Mouse (Mus musculus): ENCODE measurements around the gene Mtch1. TPM values are rescaled to one million over a fixed set of nuclear protein-coding genes. Genes with fewer than 3 reads are reported as not detected.
A peak's percentile ranks its signal among the peaks of the same experiment; 100 is the strongest.

Mtch1 gene
- total and polyA plus RNA-seq, 3 experiments, result 143 to 233 (median 147) TPM

- peak; percentile 33 for DNase-seq (ENCODE audit: low read depth, low spot score)
- Histone ChIP-seq H3K4me1 (ENCODE audit: control insufficient read depth in 1 of 2, insufficient read depth in 2 of 2, low read length in 2 of 2) (peaks cover 0 to 2% of the 10 kb centered on the region in 2 experiments; a peak in 1 of 4 replicates), H3K9me3 (replicated peaks; ENCODE audit: insufficient read depth, low read length) (no peaks in the 10 kb centered on the region), H3K27ac (ENCODE audit: control insufficient read depth, low read depth, low read length) (no peak overlapping the region), H3K4me3 (ENCODE audit: control insufficient read depth in 1 of 2, insufficient read depth in 1 of 2, low read depth in 2 of 2, low read length in 2 of 2) (no peak overlapping the region), H3K36me3 (ENCODE audit: control insufficient read depth in 1 of 2, insufficient read depth in 2 of 2, low read length in 2 of 2) (peaks cover 3 to 6% of the 10 kb centered on the region in 2 experiments; a peak in 3 of 4 replicates), H3K79me2 (ENCODE audit: control insufficient read depth, insufficient read depth, low read length, poor library complexity) (no peaks in the 10 kb centered on the region), H3K9ac (ENCODE audit: control insufficient read depth, low read depth, low read length, poor library complexity, severe bottlenecking) (no peak overlapping the region), H3K27me3 (ENCODE audit: control insufficient read depth in 1 of 2, insufficient read depth in 2 of 2, low read length in 2 of 2) (no peaks in the 10 kb centered on the region)
- no peak for TF ChIP-seq MEF2A (IDR thresholded peaks at IDR 0.05; ENCODE audit: extremely low read depth, insufficient replicate concordance, low read depth, low read length, poor library complexity, severe bottlenecking)
- no peak for TF ChIP-seq CTCF (IDR thresholded peaks at IDR 0.05 in 2 of 3, conservative IDR thresholded peaks at IDR 0.05 in 1 of 3; ENCODE audit: control insufficient read depth in 1 of 3, insufficient read depth in 1 of 3, low read depth in 2 of 3, low read length in 3 of 3, poor library complexity in 1 of 3, severe bottlenecking in 1 of 3)
- TF ChIP-seq ETS1 (IDR thresholded peaks at IDR 0.05; ENCODE audit: low read depth, low read length), result no peak
- no peak for TF ChIP-seq RCOR1 (IDR thresholded peaks at IDR 0.05; ENCODE audit: low read depth, low read length)
Observed at GRCm38 (mm10) chr17:29292996-29293395, 54.7 kb downstream of the Mtch1 start.

DNA sequence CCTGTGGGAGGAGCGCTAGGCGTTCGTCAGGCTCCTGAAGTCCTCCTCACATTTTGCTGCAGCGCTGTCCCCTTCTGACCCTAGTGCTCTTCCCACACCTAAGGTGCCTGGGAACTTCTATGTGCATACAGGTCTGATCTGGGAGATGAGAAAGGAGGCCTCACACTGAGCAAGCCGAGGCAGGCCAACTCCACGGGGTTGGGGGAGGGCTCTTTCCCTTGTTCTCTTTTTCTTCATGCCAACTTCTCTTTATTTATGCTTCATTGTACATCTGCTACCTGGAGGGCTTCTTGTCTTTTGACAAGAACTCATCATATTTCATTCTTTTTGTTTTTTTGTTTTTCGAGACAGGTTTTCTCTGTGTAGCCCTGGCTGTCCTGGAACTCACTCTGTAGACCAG, 55.9 kb downstream of the Mtch1 start:
- Histone ChIP-seq H3K27me3 (ENCODE audit: control insufficient read depth in 1 of 2, insufficient read depth in 2 of 2, low read length in 2 of 2) (no peaks in the 10 kb centered on the region), H3K36me3 (ENCODE audit: control insufficient read depth in 1 of 2, insufficient read depth in 2 of 2, low read length in 2 of 2) (peaks cover 3 to 5% of the 10 kb centered on the region in 2 experiments; a peak in 3 of 4 replicates)

GRCm38 (mm10) chr17:29282216-29282952, 65.3 kb downstream of the Mtch1 start:
- Histone ChIP-seq H3K27me3 (ENCODE audit: control insufficient read depth in 1 of 2, insufficient read depth in 2 of 2, low read length in 2 of 2) (no peaks in the 10 kb centered on the region), H3K9me3 (replicated peaks; ENCODE audit: insufficient read depth, low read length) (no peaks in the 10 kb centered on the region), H3K36me3 (ENCODE audit: control insufficient read depth in 1 of 2, insufficient read depth in 2 of 2, low read length in 2 of 2) (peaks cover 4 to 6% of the 10 kb centered on the region in 2 experiments), H3K9ac (ENCODE audit: control insufficient read depth, low read depth, low read length, poor library complexity, severe bottlenecking) (no peak overlapping the region), H3K4me3 (ENCODE audit: control insufficient read depth in 1 of 2, insufficient read depth in 1 of 2, low read depth in 2 of 2, low read length in 2 of 2) (no peak overlapping the region), H3K79me2 (ENCODE audit: control insufficient read depth, insufficient read depth, low read length, poor library complexity) (no peaks in the 10 kb centered on the region), H3K27ac (ENCODE audit: control insufficient read depth, low read depth, low read length) (no peak overlapping the region), H3K4me1 (ENCODE audit: control insufficient read depth in 1 of 2, insufficient read depth in 2 of 2, low read length in 2 of 2) (peaks cover 0 to 8% of the 10 kb centered on the region in 2 experiments; a peak in 2 of 4 replicates)
- DNase-seq (ENCODE audit: low read depth, low spot score), result no peak
- no peak for TF ChIP-seq BHLHE40 (IDR thresholded peaks at IDR 0.05; ENCODE audit: borderline replicate concordance, low read depth, low read length)

More for the DNA sequence above, 55.9 kb downstream of the Mtch1 start:
- no peak overlapping the region for H3K27ac ChIP-seq (ENCODE audit: control insufficient read depth, low read depth, low read length)
- no peak for DNase-seq (ENCODE audit: low read depth, low spot score)
- H3K9ac ChIP-seq (ENCODE audit: control insufficient read depth, low read depth, low read length, poor library complexity, severe bottlenecking), result no peak overlapping the region
- no peak for TF ChIP-seq NRF1 (IDR thresholded peaks at IDR 0.05; ENCODE audit: insufficient read depth, low read depth, low read length, poor library complexity, severe bottlenecking)
- no peak for TF ChIP-seq MAFK (IDR thresholded peaks at IDR 0.05; ENCODE audit: borderline replicate concordance, low read depth, low read length)
- no peaks in the 10 kb centered on the region for H3K79me2 ChIP-seq (ENCODE audit: control insufficient read depth, insufficient read depth, low read length, poor library complexity)
- H3K4me3 ChIP-seq (ENCODE audit: control insufficient read depth in 1 of 2, insufficient read depth in 1 of 2, low read depth in 2 of 2, low read length in 2 of 2), result no peak overlapping the region
- peaks cover 0 to 2% of the 10 kb centered on the region in 2 experiments; a peak in 1 of 4 replicates for H3K4me1 ChIP-seq (ENCODE audit: control insufficient read depth in 1 of 2, insufficient read depth in 2 of 2, low read length in 2 of 2)
- H3K9me3 ChIP-seq (replicated peaks; ENCODE audit: insufficient read depth, low read length), result no peaks in the 10 kb centered on the region

Other genes with a start within 250 kb of the Mtch1 start
- gene Rab44, start 233.8 kb downstream of the Mtch1 start, total RNA-seq (2012; rRNA removed), result 5.4 and 9.5 TPM in 2 replicates
- 1 to 10 TPM in 1 of 2 experiments, not detected in 1; 7.0 TPM for gene Rab44, start 233.8 kb downstream of the Mtch1 start, polyA plus RNA-seq (2012; ENCODE audit: insufficient read depth in 1 of 2, insufficient read length in 2 of 2, low read depth in 1 of 2, low replicate concordance in 2 of 2, missing spikeins in 1 of 2)
- 0.19 and 0.20 TPM in 2 replicates for gene Cpne5, start 109.8 kb downstream of the Mtch1 start, total RNA-seq (2012; rRNA removed)
- gene Cpne5, start 109.8 kb downstream of the Mtch1 start, polyA plus RNA-seq (2012; ENCODE audit: insufficient read depth in 1 of 2, insufficient read length in 2 of 2, low read depth in 1 of 2, low replicate concordance in 2 of 2, missing spikeins in 1 of 2), result 1 to 10 TPM in 1 of 2 experiments, not detected in 1; 1.0 TPM
- gene Ppil1, start 83.7 kb downstream of the Mtch1 start, total RNA-seq (2012; rRNA removed), result 118 and 122 TPM in 2 replicates
- 100 to 1,000 TPM; 115 to 135 TPM for gene Ppil1, start 83.7 kb downstream of the Mtch1 start, polyA plus RNA-seq (2012; ENCODE audit: insufficient read depth in 1 of 2, insufficient read length in 2 of 2, low read depth in 1 of 2, low replicate concordance in 2 of 2, missing spikeins in 1 of 2)
- gene BC004004, start 79.1 kb downstream of the Mtch1 start, total RNA-seq (2012; rRNA removed), result 80.7 and 86.3 TPM in 2 replicates
- 10 to 100 TPM in 1 of 2 experiments, not detected in 1; 81.8 TPM for gene BC004004, start 79.1 kb downstream of the Mtch1 start, polyA plus RNA-seq (2012; ENCODE audit: insufficient read depth in 1 of 2, insufficient read length in 2 of 2, low read depth in 1 of 2, low replicate concordance in 2 of 2, missing spikeins in 1 of 2)
- gene Pi16, start 30.3 kb downstream of the Mtch1 start, total RNA-seq (2012; rRNA removed), result 0.08 and 0.16 TPM in 2 replicates
- under 1 TPM in 1 of 2 experiments, not detected in 1; 0.42 TPM for gene Pi16, start 30.3 kb downstream of the Mtch1 start, polyA plus RNA-seq (2012; ENCODE audit: insufficient read depth in 1 of 2, insufficient read length in 2 of 2, low read depth in 1 of 2, low replicate concordance in 2 of 2, missing spikeins in 1 of 2)
- gene Fgd2, start 13.0 kb upstream of the Mtch1 start, total RNA-seq (2012; rRNA removed), result 0.07 and 0.23 TPM in 2 replicates
- gene Fgd2, start 13.0 kb upstream of the Mtch1 start, polyA plus RNA-seq (2012; ENCODE audit: insufficient read depth in 1 of 2, insufficient read length in 2 of 2, low read depth in 1 of 2, low replicate concordance in 2 of 2, missing spikeins in 1 of 2), result under 1 TPM in 1 of 2 experiments, not detected in 1; 0.39 TPM
- gene Pim1, start 142.8 kb upstream of the Mtch1 start, total RNA-seq (2012; rRNA removed), result 27.8 and 30.6 TPM in 2 replicates
- gene Pim1, start 142.8 kb upstream of the Mtch1 start, polyA plus RNA-seq (2012; ENCODE audit: insufficient read depth in 1 of 2, insufficient read length in 2 of 2, low read depth in 1 of 2, low replicate concordance in 2 of 2, missing spikeins in 1 of 2), result 10 to 100 TPM in 1 of 2 experiments, not detected in 1; 52.1 TPM
- 0.31 and 0.88 TPM in 2 replicates for gene Gm17657, start 201.7 kb upstream of the Mtch1 start, total RNA-seq (2012; rRNA removed)
- gene Gm17657, start 201.7 kb upstream of the Mtch1 start, polyA plus RNA-seq (2012; ENCODE audit: insufficient read depth in 1 of 2, insufficient read length in 2 of 2, low read depth in 1 of 2, low replicate concordance in 2 of 2, missing spikeins in 1 of 2), result 1 to 10 TPM in 1 of 2 experiments, not detected in 1; 2.7 TPM
- gene Tbc1d22b, start 201.9 kb upstream of the Mtch1 start, total RNA-seq (2012; rRNA removed), result 8.0 and 9.4 TPM in 2 replicates
- gene Tbc1d22b, start 201.9 kb upstream of the Mtch1 start, polyA plus RNA-seq (2012; ENCODE audit: insufficient read depth in 1 of 2, insufficient read length in 2 of 2, low read depth in 1 of 2, low replicate concordance in 2 of 2, missing spikeins in 1 of 2), result 10 to 100 TPM; 30.7 to 53.8 TPM
- gene Tmem217, start 204.5 kb upstream of the Mtch1 start, total RNA-seq (2012; rRNA removed), result 2.3 and 2.5 TPM in 2 replicates
- gene Tmem217, start 204.5 kb upstream of the Mtch1 start, polyA plus RNA-seq (2012; ENCODE audit: insufficient read depth in 1 of 2, insufficient read length in 2 of 2, low read depth in 1 of 2, low replicate concordance in 2 of 2, missing spikeins in 1 of 2), result 1 to 10 TPM in 1 of 2 experiments, not detected in 1; 4.5 TPM